Mouse (Mus musculus) embryonic facial prominence, embryonic 14.5 days (tissue): ENCODE measurements around the gene Pglyrp4. TPM values are rescaled to one million over a fixed set of nuclear protein-coding genes. Genes with fewer than 3 reads are reported as not detected.

Experiments
- ATAC-seq: fragments of 200-750 bp; cut with Nextera tagmentation; 2 replicates; pipeline ENCODE4 v1.8.0; 2017; ENCODE audit warnings: low read depth, moderate number of reproducible peaks, moderate TSS enrichment
- DNase-seq: peaks from one replicate; pipeline ENCODE4 v3.0.0-alpha.2; 2015; ENCODE audit warnings: low spot score
- H3K27ac ChIP-seq: fragments of 300-500 bp; sonication (generic); replicated peaks from 2 replicates; pipeline ENCODE4 v1.5.1; 2014; ENCODE audit warnings: low read depth, mild to moderate bottlenecking, low read length, moderate library complexity
- H3K27me3 ChIP-seq: fragments of 300-500 bp; sonication (generic); replicated peaks from 2 replicates; pipeline ENCODE4 v1.6.1; 2014; ENCODE audit warnings: low read length; ENCODE audit not compliant: control insufficient read depth, insufficient read depth
- H3K36me3 ChIP-seq: fragments of 300-500 bp; sonication (generic); 2 replicates; pipeline ENCODE4 v1.6.1; 2014; ENCODE audit warnings: low read length, mixed read lengths; ENCODE audit not compliant: control insufficient read depth, insufficient read depth
- H3K4me1 ChIP-seq: fragments of 300-500 bp; sonication (generic); 2 replicates; pipeline ENCODE4 v1.6.1; 2014; ENCODE audit warnings: antibody characterized with exemption, low read length; ENCODE audit not compliant: control insufficient read depth, insufficient read depth
- H3K4me2 ChIP-seq: fragments of 300-500 bp; sonication (generic); 2 replicates; pipeline ENCODE4 v1.6.1; 2014; ENCODE audit warnings: low read depth, mild to moderate bottlenecking, low read length, moderate library complexity, mixed read lengths
- H3K4me3 ChIP-seq: fragments of 300-500 bp; sonication (generic); 2 replicates; pipeline ENCODE4 v1.5.1; 2014; ENCODE audit warnings: low read depth, mild to moderate bottlenecking, low read length
- H3K9ac ChIP-seq: fragments of 300-500 bp; sonication (generic); 2 replicates; pipeline ENCODE4 v1.6.1; 2014; ENCODE audit warnings: low read depth, mild to moderate bottlenecking, low read length, moderate library complexity, mixed read lengths
- H3K9me3 ChIP-seq: fragments of 300-500 bp; sonication (generic); 2 replicates; pipeline ENCODE4 v1.6.1; 2016; ENCODE audit warnings: low read length; ENCODE audit not compliant: control insufficient read depth
- WGBS: fragments of 180-500 bp; shearing (Covaris S2); extraction: QIAGEN DNeasy Blood & Tissue Kit; methylation state at CpG from one replicate; pipeline ENCODE4 v1.1.7; 2014; 5-methylcytosine and 5-hydroxymethylcytosine counted together
- polyA plus RNA-seq: library from polyadenylated mRNA; unstranded; fragments of >200 nt; fragmentation: Nextera tagmentation; extraction: Ambion mirVana; gene quantifications from 2 replicates; pipeline ENCODE4 v1.2.1, GENCODE M21; 2014

Gene Pglyrp4
- polyA plus RNA-seq, result 0.13 and 0.22 TPM in 2 replicates

- Histone ChIP-seq H3K36me3 (no peaks in the 10 kb centered on the region), H3K27me3 (no peaks in the 10 kb centered on the region), H3K4me1 (no peaks in the 10 kb centered on the region), H3K9ac (no peak within 1 kb of the TSS), H3K27ac (no peak within 1 kb of the TSS), H3K4me3 (no peak within 1 kb of the TSS), H3K9me3 (no peaks in the 10 kb centered on the region), H3K4me2 (no peak within 1 kb of the TSS)
- DNase-seq (no peak), ATAC-seq (no peak)
- 79% methylated on average over 3 of the region's 3 CpGs for WGBS
Measured at GRCm38 (mm10) chr3:90726606-90727005, at the start of gene Pglyrp4. Gene Pglyrp4, plus strand, starts transcription at chr3:90726906.

DNA sequence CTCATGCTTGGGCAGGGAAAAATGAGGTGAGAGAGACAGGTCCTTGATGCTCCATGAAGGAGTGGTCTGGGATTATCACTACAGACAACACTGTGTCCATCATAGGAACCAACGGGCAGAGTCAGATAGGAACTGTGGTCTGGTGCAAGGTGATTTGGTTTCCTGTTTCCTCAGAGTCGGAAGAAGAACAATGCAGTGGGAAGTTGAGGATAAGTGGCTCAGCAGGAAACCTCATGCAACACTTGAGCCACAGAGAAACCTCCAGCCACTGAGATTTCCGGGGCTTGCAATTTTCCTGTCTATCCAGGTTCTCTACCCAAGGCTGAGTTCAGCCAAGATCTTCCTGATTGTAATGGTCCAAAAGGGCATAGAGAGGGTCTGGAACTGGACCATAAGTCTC lies 48.0 kb upstream of the Pglyrp4 start:
- Histone ChIP-seq H3K4me2 (no peak overlapping the region), H3K27ac (no peak overlapping the region), H3K9ac (no peak overlapping the region), H3K36me3 (no peaks in the 10 kb centered on the region), H3K4me1 (no peaks in the 10 kb centered on the region), H3K4me3 (no peak overlapping the region), H3K9me3 (no peaks in the 10 kb centered on the region), H3K27me3 (no peaks in the 10 kb centered on the region)
- WGBS, result 57% methylated on average over 3 of the region's 3 CpGs
- DNase-seq, result no peak
- ATAC-seq, result no peak

DNA sequence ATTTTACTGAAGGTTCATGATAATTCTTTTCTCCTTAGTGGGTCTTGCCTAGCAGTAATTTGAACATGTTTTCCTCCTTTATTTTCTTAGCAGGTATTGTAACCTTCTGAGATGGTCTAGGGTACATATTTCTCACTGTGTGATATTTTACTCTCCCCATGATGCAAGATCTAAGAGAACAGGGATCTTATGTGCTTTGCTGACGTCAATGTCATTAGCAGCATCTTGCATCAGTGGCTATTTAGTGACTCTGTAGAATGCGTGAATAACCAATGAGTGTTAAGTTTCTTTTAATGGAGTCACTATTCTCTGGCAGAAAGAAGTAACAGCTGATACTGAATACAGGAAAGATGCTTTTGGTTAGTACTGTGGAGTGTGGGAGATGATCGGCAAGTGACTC lies 42.8 kb upstream of the Pglyrp4 start:
- Histone ChIP-seq H3K9ac (no peak overlapping the region), H3K27me3 (no peaks in the 10 kb centered on the region), H3K27ac (no peak overlapping the region), H3K36me3 (no peaks in the 10 kb centered on the region), H3K4me3 (no peak overlapping the region), H3K4me2 (no peak overlapping the region), H3K4me1 (no peaks in the 10 kb centered on the region), H3K9me3 (no peaks in the 10 kb centered on the region)
- ATAC-seq, result no peak
- 83% methylated on average over 3 of the region's 3 CpGs for WGBS
- no peak for DNase-seq

- H3K27me3 ChIP-seq, result no peaks in the 10 kb centered on the region; the same call in 1 of the 2 replicates
- no peak overlapping the region for H3K4me3 ChIP-seq
- 73% methylated on average over 2 of the region's 2 CpGs for WGBS
- ATAC-seq (no peak), DNase-seq (no peak)
- H3K27ac ChIP-seq, result no peak overlapping the region
- no peak overlapping the region for H3K4me2 ChIP-seq
- no peak overlapping the region for H3K9ac ChIP-seq
- H3K36me3 ChIP-seq, result no peaks in the 10 kb centered on the region
- H3K9me3 ChIP-seq, result no peaks in the 10 kb centered on the region
- no peaks in the 10 kb centered on the region for H3K4me1 ChIP-seq
Measured at GRCm38 (mm10) chr3:90686835-90687234, 39.9 kb upstream of the Pglyrp4 start.

DNA sequence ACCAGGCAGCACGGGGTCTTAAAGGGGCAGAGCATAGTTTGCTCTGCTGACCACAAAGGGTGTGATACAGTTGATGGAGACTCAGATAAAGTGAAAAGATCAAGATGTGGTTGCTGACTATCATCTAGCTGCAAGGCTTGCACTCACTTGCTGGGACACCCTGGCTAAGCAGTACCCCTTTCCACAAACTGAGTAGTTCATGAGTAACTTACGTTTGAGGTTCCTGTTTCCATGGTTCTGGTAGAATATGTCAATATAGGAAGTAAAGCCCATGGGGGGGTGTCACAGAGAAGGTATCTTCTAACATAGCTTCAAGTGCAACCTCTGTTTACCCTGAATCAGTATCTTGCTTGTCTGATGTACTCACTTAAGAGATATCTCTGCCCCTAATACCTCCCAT lies 33.2 kb upstream of the Pglyrp4 start:
- Histone ChIP-seq H3K4me1 (no peaks in the 10 kb centered on the region), H3K36me3 (no peaks in the 10 kb centered on the region), H3K27ac (no peak overlapping the region), H3K9ac (no peak overlapping the region), H3K4me2 (no peak overlapping the region), H3K27me3 (no peaks in the 10 kb centered on the region; the same call in 1 of the 2 replicates), H3K4me3 (no peak overlapping the region), H3K9me3 (no peaks in the 10 kb centered on the region)
- DNase-seq, result no peak
- ATAC-seq, result no peak
- 78% methylated on average over 2 of the region's 2 CpGs for WGBS

DNA sequence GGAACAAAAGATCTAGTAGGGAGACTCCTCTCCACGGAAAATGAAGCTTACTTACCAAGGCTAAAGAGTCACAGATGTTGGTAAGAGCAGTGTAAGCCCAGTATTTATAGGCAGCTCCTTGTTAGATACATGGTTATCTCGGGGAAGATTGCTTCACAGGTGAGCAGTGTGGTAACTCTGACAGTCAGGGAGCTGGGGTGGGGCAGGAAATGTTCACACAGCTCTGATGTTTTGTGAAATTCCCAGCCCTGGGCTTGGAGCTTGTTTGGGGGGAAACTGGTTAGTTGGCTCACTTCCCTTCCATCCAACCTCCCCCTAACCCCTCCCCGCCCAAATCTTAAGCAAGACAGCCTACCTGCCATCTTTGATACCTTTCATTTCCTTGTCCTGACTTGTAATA lies 31.1 kb upstream of the Pglyrp4 start, which contains the start of gene S100a9:
Gene S100a9 (minus strand): TSS at position 109 of the 400 bp plus-strand sequence.
- no peaks in the 10 kb centered on the region for H3K36me3 ChIP-seq
- no peak within 1 kb of the TSS for H3K9ac ChIP-seq
- no peaks in the 10 kb centered on the region for H3K4me1 ChIP-seq
- no peak within 1 kb of the TSS for H3K4me2 ChIP-seq
- no peaks in the 10 kb centered on the region for H3K27me3 ChIP-seq
- DNase-seq (no peak), ATAC-seq (no peak)
- H3K9me3 ChIP-seq, result no peaks in the 10 kb centered on the region
- no peak within 1 kb of the TSS for H3K4me3 ChIP-seq
- 72% methylated on average over 3 of the region's 3 CpGs for WGBS
- H3K27ac ChIP-seq, result no peak within 1 kb of the TSS

DNA sequence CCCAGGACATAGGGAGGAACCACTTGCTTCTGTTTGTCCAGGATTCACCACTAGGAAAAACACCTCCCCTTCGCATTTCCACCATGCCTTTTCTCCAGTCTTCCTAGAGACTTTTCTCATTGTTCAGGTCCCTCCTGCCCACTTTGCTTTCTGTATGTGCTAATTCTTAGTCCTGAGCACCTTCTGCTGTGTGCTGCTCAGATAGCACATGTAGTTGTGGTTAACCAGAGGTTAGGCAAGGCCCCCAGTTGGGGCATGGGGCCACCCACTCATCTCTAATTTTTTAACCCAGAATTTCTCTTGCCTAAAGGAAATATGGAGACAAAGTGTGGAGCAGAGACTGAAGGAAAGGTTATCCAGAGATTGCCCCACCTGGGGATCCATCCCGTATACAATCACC lies 24.5 kb upstream of the Pglyrp4 start:
- no peaks in the 10 kb centered on the region for H3K27me3 ChIP-seq
- DNase-seq, result no peak
- H3K4me3 ChIP-seq, result no peak overlapping the region
- 94% methylated on average over 2 of the region's 2 CpGs for WGBS
- H3K27ac ChIP-seq, result no peak overlapping the region
- H3K9me3 ChIP-seq, result no peaks in the 10 kb centered on the region
- H3K4me2 ChIP-seq, result no peak overlapping the region
- H3K36me3 ChIP-seq, result no peaks in the 10 kb centered on the region
- no peaks in the 10 kb centered on the region for H3K4me1 ChIP-seq
- no peak for ATAC-seq
- H3K9ac ChIP-seq, result no peak overlapping the region

GRCm38 (mm10) chr3:90708523-90709202 lies 18.0 kb upstream of the Pglyrp4 start:
- ATAC-seq (no peak), DNase-seq (peak; percentile 38)
- WGBS, result 21% methylated on average over 4 of the region's 4 CpGs

More at GRCm38 (mm10) chr3:90708523-90709202, 18.0 kb upstream of the Pglyrp4 start:
- H3K9ac ChIP-seq, result no peak overlapping the region
- H3K9me3 ChIP-seq, result no peaks in the 10 kb centered on the region
- H3K27me3 ChIP-seq, result no peaks in the 10 kb centered on the region; the same call in 1 of the 2 replicates
- no peak overlapping the region for H3K4me3 ChIP-seq
- H3K36me3 ChIP-seq, result no peaks in the 10 kb centered on the region
- no peak overlapping the region for H3K27ac ChIP-seq
- no peaks in the 10 kb centered on the region for H3K4me1 ChIP-seq
- H3K4me2 ChIP-seq, result no peak overlapping the region
